Mouse (Mus musculus): ENCODE data around the gene Pkp4.

The Pkp4 gene

GRCm38 (mm10) chr2:59226383-59226782 is 65.7 kb downstream of the Pkp4 start:
- DNase-seq, result no peak

- no peak for DNase-seq
These were observed 66.4 kb downstream of the Pkp4 start for GRCm38 (mm10) chr2:59227011-59227410.

GRCm38 (mm10) chr2:59227508-59228263 is 67.0 kb downstream of the Pkp4 start:
- DNase-seq, result no peak

- DNase-seq, result no peak
These were observed 68.7 kb downstream of the Pkp4 start for GRCm38 (mm10) chr2:59229250-59229895.

- no peak for DNase-seq
These were observed 70.0 kb downstream of the Pkp4 start for GRCm38 (mm10) chr2:59230656-59231055.

- DNase-seq, result no peak
These were observed 70.9 kb downstream of the Pkp4 start for GRCm38 (mm10) chr2:59231514-59231913.

GRCm38 (mm10) chr2:59233294-59233923 is 72.8 kb downstream of the Pkp4 start:
- DNase-seq, result no peak

GRCm38 (mm10) chr2:59233936-59234335 is 73.3 kb downstream of the Pkp4 start:
- DNase-seq, result no peak

GRCm38 (mm10) chr2:59234537-59234936 is 73.9 kb downstream of the Pkp4 start:
- DNase-seq, result no peak

GRCm38 (mm10) chr2:59239841-59240395 is 79.3 kb downstream of the Pkp4 start:
- DNase-seq, result no peak

GRCm38 (mm10) chr2:59242117-59242516 is 81.5 kb downstream of the Pkp4 start:
- no peak for DNase-seq

- DNase-seq, result no peak
These were observed 83.8 kb downstream of the Pkp4 start for GRCm38 (mm10) chr2:59244273-59245097.

GRCm38 (mm10) chr2:59245098-59245388 is 84.4 kb downstream of the Pkp4 start:
- no peak for DNase-seq

- DNase-seq, result no peak
These were observed 88.2 kb downstream of the Pkp4 start for GRCm38 (mm10) chr2:59248806-59249205.

- DNase-seq, result no peak
These were observed 92.2 kb downstream of the Pkp4 start for GRCm38 (mm10) chr2:59252818-59253217.

- no peak for DNase-seq
These were observed 92.8 kb downstream of the Pkp4 start for GRCm38 (mm10) chr2:59253435-59253834.

- DNase-seq, result no peak
These were observed 98.2 kb downstream of the Pkp4 start for GRCm38 (mm10) chr2:59258821-59259231.

GRCm38 (mm10) chr2:59259346-59259745 is 98.7 kb downstream of the Pkp4 start:
- DNase-seq, result no peak

GRCm38 (mm10) chr2:59261203-59261602 is 100.6 kb downstream of the Pkp4 start:
- no peak for DNase-seq

- DNase-seq, result no peak
These were observed 105.8 kb downstream of the Pkp4 start for GRCm38 (mm10) chr2:59266428-59266827.

- DNase-seq, result no peak
These were observed 111.2 kb downstream of the Pkp4 start for GRCm38 (mm10) chr2:59271835-59272234.

GRCm38 (mm10) chr2:59272713-59273112 is 112.1 kb downstream of the Pkp4 start:
- no peak for DNase-seq

Measured in right cerebral cortex, postnatal 14 days (tissue).